Mouse (Mus musculus) brain, embryonic 14.5 days (tissue): ENCODE results near the gene Npepps.

Experiments used
- CTCF ChIP-seq: fragments of 200-500 bp; IDR thresholded peaks from 2 replicates; pipeline ENCODE4 v1.5.1; 2012; ENCODE audit warnings: inconsistent platforms, mild to moderate bottlenecking, moderate library complexity, borderline replicate concordance; ENCODE audit not compliant: insufficient read depth, insufficient read length; ENCODE audit errors: extremely low read depth
- POLR2A ChIP-seq: fragments of 200-500 bp; IDR thresholded peaks from 2 replicates; pipeline ENCODE4 v1.6.1; 2012; ENCODE audit warnings: mild to moderate bottlenecking, inconsistent platforms, borderline replicate concordance; ENCODE audit not compliant: poor library complexity, insufficient read depth, insufficient read length, severe bottlenecking; ENCODE audit errors: extremely low read depth

- TF ChIP-seq CTCF (no peak), POLR2A (no peak)
These were observed 95.6 kb downstream of the Npepps start for GRCm38 (mm10) chr11:97184875-97185274.
